Mouse (Mus musculus) kidney, embryonic 16.5 days (tissue): ENCODE data around the gene Zmym3. TPM values are rescaled to one million over a fixed set of nuclear protein-coding genes. Genes with fewer than 3 reads are reported as not detected.
"Not testable (repeated sequence)": the region's sequence is repeated elsewhere in the genome, so short reads cannot be mapped to it uniquely, and the experiment has no call there.

Source experiments
- ATAC-seq: fragments of 200-750 bp; cut with Nextera tagmentation; 2 replicates; pipeline ENCODE4 v1.8.0; 2017; ENCODE audit warnings: moderate TSS enrichment; ENCODE audit not compliant: low FRiP score, low TSS enrichment
- H3K27ac ChIP-seq: fragments of 300-500 bp; sonication (generic); 2 replicates; pipeline ENCODE4 v1.5.1; 2014; ENCODE audit warnings: low read length
- H3K27me3 ChIP-seq: fragments of 300-500 bp; sonication (generic); 2 replicates; pipeline ENCODE4 v1.6.1; 2014; ENCODE audit warnings: low read length, control low read depth, mixed read lengths; ENCODE audit not compliant: insufficient read depth
- H3K36me3 ChIP-seq: fragments of 300-500 bp; sonication (generic); 2 replicates; pipeline ENCODE4 v1.6.1; 2014; ENCODE audit warnings: low read length, control low read depth, mixed read lengths; ENCODE audit not compliant: insufficient read depth
- H3K4me1 ChIP-seq: fragments of 300-500 bp; sonication (generic); 2 replicates; pipeline ENCODE4 v1.6.1; 2014; ENCODE audit warnings: low read length, control low read depth, mixed read lengths; ENCODE audit not compliant: insufficient read depth
- H3K4me2 ChIP-seq: fragments of 300-500 bp; sonication (generic); replicated peaks from 2 replicates; pipeline ENCODE4 v1.6.1; 2014; ENCODE audit warnings: low read depth, low read length
- H3K4me3 ChIP-seq: fragments of 300-500 bp; sonication (generic); 2 replicates; pipeline ENCODE4 v1.5.1; 2014; ENCODE audit warnings: mild to moderate bottlenecking, low read length
- H3K9ac ChIP-seq: fragments of 300-500 bp; sonication (generic); replicated peaks from 2 replicates; pipeline ENCODE4 v1.6.1; 2014; ENCODE audit warnings: low read length
- H3K9me3 ChIP-seq: fragments of 300-500 bp; sonication (generic); 2 replicates; pipeline ENCODE4 v1.6.1; 2016; ENCODE audit warnings: low read length, control low read depth
- WGBS: fragments of 180-500 bp; shearing (Covaris S2); extraction: QIAGEN DNeasy Blood & Tissue Kit; methylation state at CpG from one replicate; pipeline ENCODE4 v1.1.7; 2014; 5-methylcytosine and 5-hydroxymethylcytosine counted together
- polyA plus RNA-seq: library from polyadenylated mRNA; unstranded; fragments of >200 nt; fragmentation: Nextera tagmentation; extraction: Ambion mirVana; gene quantifications from 2 replicates; pipeline ENCODE4 v1.2.1, GENCODE M21; 2015

Gene Zmym3
- polyA plus RNA-seq, 1 experiment from 2014 or later, result 31.6 TPM

DNA sequence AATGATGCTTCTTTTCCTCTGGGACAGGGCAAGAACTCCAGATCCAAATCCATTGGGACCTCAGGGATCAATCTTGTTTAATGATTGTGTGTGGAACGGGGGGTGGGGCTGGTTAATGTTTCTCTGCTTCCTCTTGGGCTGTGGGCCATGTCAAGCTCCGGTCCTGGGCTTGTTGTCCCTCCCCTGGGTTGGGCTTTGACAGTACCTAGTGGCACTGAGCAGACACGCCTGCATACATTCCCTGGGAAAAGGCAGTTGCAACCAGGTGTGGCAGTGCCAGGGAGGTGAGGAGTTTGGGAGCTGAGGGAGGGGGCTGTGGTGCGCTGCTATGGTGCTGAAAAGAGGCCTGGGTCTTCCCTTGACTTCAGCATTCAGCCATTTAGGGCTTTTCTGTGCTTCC, 43.6 kb downstream of the Zmym3 start:
- Histone ChIP-seq H3K4me3 (peak overlapping the region; percentile 15), H3K27ac (peak overlapping the region; percentile 41), H3K4me2 (peak overlapping the region; percentile 23), H3K4me1 (peaks cover 5% of the 10 kb centered on the region; the same call in 1 of the 2 replicates), H3K27me3 (peaks cover 21% of the 10 kb centered on the region; the same call in 1 of the 2 replicates), H3K9ac (no peak overlapping the region), H3K9me3 (no peaks in the 10 kb centered on the region), H3K36me3 (no peaks in the 10 kb centered on the region)
- ATAC-seq, result peak; percentile 89
- WGBS, result 47% methylated on average over 4 of the region's 4 CpGs

GRCm38 (mm10) chrX:101376190-101376968, 44.3 kb downstream of the Zmym3 start, which contains the start of gene Gjb1:
TSS of gene Gjb1 (plus strand) at chrX:101376378.
- peak within 1 kb of the TSS; percentile 15 for H3K4me3 ChIP-seq
- H3K4me2 ChIP-seq, result peak within 1 kb of the TSS; percentile 23
- peak within 1 kb of the TSS; percentile 41 for H3K27ac ChIP-seq
- no peak within 1 kb of the TSS for H3K9ac ChIP-seq
- no peaks in the 10 kb centered on the region for H3K9me3 ChIP-seq
- peak; percentile 36 for ATAC-seq
- peaks cover 19% of the 10 kb centered on the region; the same call in 1 of the 2 replicates for H3K27me3 ChIP-seq
- 72% methylated on average over 7 of the region's 7 CpGs for WGBS
- H3K4me1 ChIP-seq, result peaks cover 5% of the 10 kb centered on the region; the same call in 1 of the 2 replicates
- no peaks in the 10 kb centered on the region for H3K36me3 ChIP-seq

DNA sequence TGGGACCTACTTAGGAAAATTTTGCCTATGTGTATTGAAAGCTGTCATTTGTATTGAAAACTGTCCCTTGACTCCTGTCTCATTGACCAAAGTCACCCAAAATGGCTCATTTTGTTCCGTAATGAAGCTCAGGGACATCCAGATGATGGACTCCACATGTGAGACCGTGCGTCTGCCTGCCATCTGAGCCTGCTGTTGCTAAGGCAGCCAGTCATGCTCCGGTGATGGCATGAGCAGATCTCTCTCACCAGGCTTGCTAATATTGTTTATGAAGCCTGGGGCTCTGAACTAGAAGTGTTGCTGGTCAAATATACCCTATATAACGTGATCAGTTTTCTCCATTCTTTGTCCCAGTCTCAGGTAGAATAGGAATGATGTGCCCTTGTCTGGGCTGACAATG, 47.7 kb downstream of the Zmym3 start:
- 60% methylated on average over 5 of the region's 5 CpGs for WGBS
- Histone ChIP-seq H3K9me3 (no peaks in the 10 kb centered on the region), H3K36me3 (no peaks in the 10 kb centered on the region), H3K4me1 (peaks cover 5% of the 10 kb centered on the region; the same call in 1 of the 2 replicates), H3K27ac (no peak overlapping the region), H3K4me3 (no peak overlapping the region), H3K27me3 (peaks cover 18% of the 10 kb centered on the region; the same call in 1 of the 2 replicates), H3K4me2 (no peak overlapping the region), H3K9ac (no peak overlapping the region)
- ATAC-seq, result no peak

GRCm38 (mm10) chrX:101370573-101370972, 50.1 kb downstream of the Zmym3 start:
- 62% methylated on average over 3 of the region's 3 CpGs for WGBS
- H3K9me3 ChIP-seq, result no peaks in the 10 kb centered on the region
- H3K27me3 ChIP-seq, result peaks cover 16% of the 10 kb centered on the region; the same call in 1 of the 2 replicates
- H3K36me3 ChIP-seq, result no peaks in the 10 kb centered on the region
- peaks cover 5% of the 10 kb centered on the region; the same call in 1 of the 2 replicates for H3K4me1 ChIP-seq
- H3K9ac ChIP-seq, result no peak overlapping the region
- no peak overlapping the region for H3K4me3 ChIP-seq
- no peak overlapping the region for H3K27ac ChIP-seq
- no peak for ATAC-seq
- no peak overlapping the region for H3K4me2 ChIP-seq

DNA sequence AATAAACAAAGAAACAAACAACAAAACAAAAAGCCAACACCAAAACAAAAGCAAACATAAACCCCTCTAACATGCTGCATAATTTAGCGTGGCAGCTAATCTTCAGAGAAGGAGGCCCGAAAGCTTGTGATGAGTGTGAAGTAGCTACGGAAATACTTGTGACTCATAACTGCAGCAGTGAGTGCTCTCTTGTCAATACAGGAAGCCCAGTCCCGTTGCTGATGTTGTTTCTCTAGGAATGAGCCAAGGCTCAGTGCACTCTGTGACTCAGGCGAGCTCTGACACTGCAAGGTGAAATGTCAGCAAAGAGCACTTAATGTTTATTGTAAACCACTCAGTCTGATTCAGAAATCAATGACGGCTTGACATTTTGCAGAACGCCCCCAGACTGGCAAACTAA, 51.6 kb downstream of the Zmym3 start:
- H3K27me3 ChIP-seq, result peaks cover 11% of the 10 kb centered on the region; the same call in 1 of the 2 replicates
- 69% methylated on average over 7 of the region's 7 CpGs for WGBS
- no peak overlapping the region for H3K4me3 ChIP-seq
- H3K36me3 ChIP-seq, result no peaks in the 10 kb centered on the region
- no peak for ATAC-seq
- no peak overlapping the region for H3K9ac ChIP-seq
- no peak overlapping the region for H3K4me2 ChIP-seq
- H3K4me1 ChIP-seq, result peaks cover 5% of the 10 kb centered on the region; the same call in 1 of the 2 replicates
- H3K9me3 ChIP-seq, result no peaks in the 10 kb centered on the region
- H3K27ac ChIP-seq, result no peak overlapping the region

DNA sequence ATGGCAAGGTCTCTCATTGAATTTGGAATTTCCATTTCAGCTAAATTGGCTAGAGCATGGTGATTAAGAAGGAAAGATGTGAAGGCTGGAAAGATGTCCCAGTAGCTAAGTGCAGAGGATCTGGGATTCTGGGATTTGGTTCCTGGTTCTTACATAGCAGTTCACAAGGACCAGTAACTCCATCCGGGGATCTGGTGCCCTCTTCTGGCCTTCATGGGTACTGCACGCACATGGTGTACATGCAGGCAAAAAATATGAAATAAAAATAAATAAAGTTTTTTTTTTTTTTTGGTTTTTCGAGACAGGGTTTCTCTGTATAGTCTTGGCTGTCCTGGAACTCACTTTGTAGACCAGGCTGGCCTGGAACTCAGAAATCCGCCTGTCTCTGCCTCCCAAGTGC, 61.7 kb downstream of the Zmym3 start:
- not testable (repeated sequence) for H3K4me3 ChIP-seq, H3K27me3 ChIP-seq, H3K9me3 ChIP-seq, ATAC-seq, H3K4me1 ChIP-seq, H3K27ac ChIP-seq, H3K4me2 ChIP-seq, H3K9ac ChIP-seq, H3K36me3 ChIP-seq
- WGBS, result 79% methylated on average over 4 of the region's 4 CpGs

Other genes starting within 250 kb of the Zmym3 start
- gene Snx12, start 198.3 kb downstream of the Zmym3 start, polyA plus RNA-seq, result 53.7 and 55.4 TPM in 2 replicates
- 3.3 and 3.9 TPM in 2 replicates for gene Foxo4, start 166.3 kb downstream of the Zmym3 start, polyA plus RNA-seq
- gene Gm614, start 156.9 kb downstream of the Zmym3 start, polyA plus RNA-seq, result not detected in 2 replicates
- 26.0 and 26.5 TPM in 2 replicates for gene Il2rg, start 152.6 kb downstream of the Zmym3 start, polyA plus RNA-seq
- not detected in 2 replicates for gene Gm20489, start 151.8 kb downstream of the Zmym3 start, polyA plus RNA-seq
- gene Med12, start 146.8 kb downstream of the Zmym3 start, polyA plus RNA-seq, result 40.8 and 42.3 TPM in 2 replicates
- 6.8 and 7.5 TPM in 2 replicates for gene Nlgn3, start 121.7 kb downstream of the Zmym3 start, polyA plus RNA-seq
- 33.6 and 40.6 TPM in 2 replicates for gene Gjb1, start 44.5 kb downstream of the Zmym3 start, polyA plus RNA-seq
- 457 and 479 TPM in 2 replicates for gene Nono, start 8.5 kb upstream of the Zmym3 start, polyA plus RNA-seq
- gene Itgb1bp2, start 28.2 kb upstream of the Zmym3 start, polyA plus RNA-seq, result 4.0 and 4.8 TPM in 2 replicates
- 14.2 and 14.3 TPM in 2 replicates for gene Taf1, start 111.9 kb upstream of the Zmym3 start, polyA plus RNA-seq
- 159 and 180 TPM in 2 replicates for gene Ogt, start 219.2 kb upstream of the Zmym3 start, polyA plus RNA-seq